Comparison of ENCODE assay signal across 20 mouse cellular contexts in genomic region chr2:155667881-155668280, GRCm38 (mm10).
"Had no signal": no experiment of that assay in that cellular context is flagged by ENCODE, and none has a peak within 500 bp of the region (broad histone marks: within the 10 kb centered on the region; RNA-seq: fewer than 3 reads in every experiment).

No protein-coding gene starts in this region.

- H3K4me2 ChIP-seq: heart, embryonic 11.5 days; heart, embryonic 13.5 days; heart, embryonic 15.5 days; hindbrain, embryonic 12.5 days; hindbrain, embryonic 13.5 days; hindbrain, embryonic 14.5 days; hindbrain, embryonic 15.5 days; intestine, embryonic 15.5 days; kidney, embryonic 15.5 days had no signal

- ATAC-seq: hindbrain, embryonic 16.5 days; hindbrain, postnatal 0 days; intestine, embryonic 15.5 days; intestine, embryonic 16.5 days; intestine, postnatal 0 days had no signal

- H3K9ac ChIP-seq: heart, embryonic 13.5 days; heart, embryonic 15.5 days; hindbrain, embryonic 12.5 days; hindbrain, embryonic 13.5 days; hindbrain, embryonic 14.5 days; hindbrain, embryonic 15.5 days; intestine, embryonic 15.5 days; kidney, embryonic 15.5 days had no signal

- H3K4me1 ChIP-seq: hindbrain, embryonic 10.5 days; hindbrain, embryonic 12.5 days; hindbrain, embryonic 13.5 days; hindbrain, embryonic 15.5 days; intestine, embryonic 15.5 days; kidney, embryonic 15.5 days had no signal

- H3K9me3 ChIP-seq: heart, embryonic 10.5 days; heart, embryonic 13.5 days; heart, embryonic 15.5 days; hindbrain, embryonic 10.5 days; hindbrain, embryonic 12.5 days; hindbrain, embryonic 13.5 days; hindbrain, embryonic 15.5 days; intestine, embryonic 15.5 days; kidney, embryonic 15.5 days had no signal

- H3K27ac ChIP-seq: heart, embryonic 10.5 days; heart, embryonic 13.5 days; heart, embryonic 15.5 days; hindbrain, embryonic 10.5 days; hindbrain, embryonic 12.5 days; hindbrain, embryonic 13.5 days; hindbrain, embryonic 14.5 days; hindbrain, embryonic 15.5 days; hindbrain, postnatal 0 days; intestine, embryonic 15.5 days; kidney, embryonic 15.5 days; kidney, postnatal 0 days; layer of hippocampus, adult 2 months had no signal

- DNase-seq: kidney, adult 18-20 months; layer of hippocampus, adult 9-11 months; layer of hippocampus, postnatal 36 days had no signal

- H3K4me3 ChIP-seq: heart, embryonic 10.5 days; heart, embryonic 13.5 days; heart, embryonic 15.5 days; hindbrain, embryonic 10.5 days; hindbrain, embryonic 12.5 days; hindbrain, embryonic 13.5 days; hindbrain, embryonic 15.5 days; intestine, embryonic 15.5 days; kidney, embryonic 15.5 days; layer of hippocampus, adult 2 months had no signal

- H3K27me3 ChIP-seq: heart, embryonic 13.5 days; heart, embryonic 15.5 days; hindbrain, embryonic 12.5 days; hindbrain, embryonic 13.5 days; hindbrain, embryonic 15.5 days; intestine, embryonic 15.5 days; kidney, embryonic 15.5 days had no signal
